Mouse (Mus musculus): ENCODE data around the gene Col24a1.

DNA sequence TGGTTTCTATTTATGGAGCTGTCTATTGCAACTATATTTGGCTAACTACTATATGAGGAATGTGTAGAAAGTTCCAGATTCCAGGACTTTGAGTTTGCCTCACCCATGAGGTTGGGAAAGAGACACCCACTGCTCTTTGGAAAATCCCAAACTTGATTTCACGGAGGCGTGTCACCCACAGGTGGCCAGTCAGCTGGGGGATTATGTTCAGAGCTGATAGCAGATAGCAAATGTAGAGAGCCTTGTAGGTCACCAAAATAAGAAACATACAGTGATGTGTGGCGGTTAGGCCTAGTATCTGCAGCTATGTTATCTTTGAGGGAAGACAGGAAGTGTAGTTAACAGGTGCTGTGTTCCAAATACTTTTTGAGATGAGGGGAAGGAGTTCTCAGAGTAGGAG, 56.4 kb downstream of the Col24a1 start:
- TF ChIP-seq CTCF (IDR thresholded peaks at IDR 0.05; ENCODE audit: low read depth) (no peak), EP300 (IDR thresholded peaks at IDR 0.05; ENCODE audit: low read depth) (no peak)
